Mouse (Mus musculus): ENCODE data around the gene Acap3. TPM values are rescaled to one million over a fixed set of nuclear protein-coding genes. Genes with fewer than 3 reads are reported as not detected.

Gene Acap3
- polyA plus RNA-seq, 1 experiment, result 30.6 TPM

GRCm38 (mm10) chr4:155891011-155891471 lies 581 bp upstream of the Acap3 start:
- Histone ChIP-seq H3K4me1 (ENCODE audit: control insufficient read depth, insufficient read depth, low read length) (peaks cover 8% of the 10 kb centered on the region), H3K27ac (ENCODE audit: control insufficient read depth, insufficient read depth, low read depth, low read length, poor library complexity) (peak overlapping the region; percentile 100; the same call in 1 of the 2 replicates), H3K4me3 (replicated peaks; ENCODE audit: control insufficient read depth, low read depth, low read length) (peak overlapping the region; percentile 99)
- no peak for TF ChIP-seq CTCF (IDR thresholded peaks at IDR 0.05; ENCODE audit: control insufficient read depth, insufficient read depth, low read length)
- no peak for TF ChIP-seq POLR2A (IDR thresholded peaks at IDR 0.05; ENCODE audit: borderline replicate concordance, control insufficient read depth, low read depth, low read length)
- WGBS, result under 1% methylated on average over 34 of the region's 34 CpGs

DNA sequence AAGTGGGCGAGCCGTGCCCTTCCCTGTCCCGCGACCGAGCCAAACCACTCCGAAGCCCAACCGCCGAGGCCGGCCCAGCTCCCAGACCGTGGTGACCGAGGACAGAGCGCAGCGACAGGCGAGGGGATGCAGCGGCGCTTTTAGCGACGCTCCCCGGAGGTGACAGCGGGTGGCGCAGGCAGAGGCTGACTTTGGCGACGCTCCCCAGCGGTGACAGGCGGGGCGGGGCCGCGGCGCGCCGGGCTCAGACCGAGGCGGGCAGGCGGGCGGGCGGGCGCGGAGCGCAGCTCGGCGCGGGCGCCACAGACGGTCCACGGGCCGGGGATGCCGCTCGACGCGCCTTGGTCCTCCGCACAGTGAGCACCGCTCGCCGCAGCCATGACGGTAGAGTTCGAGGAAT lies 395 bp downstream of the Acap3 start:
- H3K4me1 ChIP-seq (ENCODE audit: control insufficient read depth, insufficient read depth, low read length), result peaks cover 4% of the 10 kb centered on the region
- TF ChIP-seq POLR2A (IDR thresholded peaks at IDR 0.05; ENCODE audit: borderline replicate concordance, control insufficient read depth, low read depth, low read length) (peak; percentile 46; the same call in 1 of the 2 replicates), CTCF (IDR thresholded peaks at IDR 0.05; ENCODE audit: control insufficient read depth, insufficient read depth, low read length) (no peak)
- under 1% methylated on average over 56 of the region's 56 CpGs for WGBS

GRCm38 (mm10) chr4:155892438-155893211 lies 1.0 kb downstream of the Acap3 start:
- TF ChIP-seq POLR2A (IDR thresholded peaks at IDR 0.05; ENCODE audit: borderline replicate concordance, control insufficient read depth, low read depth, low read length) (no peak), CTCF (IDR thresholded peaks at IDR 0.05; ENCODE audit: control insufficient read depth, insufficient read depth, low read length) (no peak)
- 2% methylated on average over 37 of the region's 37 CpGs for WGBS
- H3K4me1 ChIP-seq (ENCODE audit: control insufficient read depth, insufficient read depth, low read length), result peaks cover 4% of the 10 kb centered on the region
- peak overlapping the region; percentile 99 for H3K4me3 ChIP-seq (replicated peaks; ENCODE audit: control insufficient read depth, low read depth, low read length)
- peak overlapping the region; percentile 100 for H3K27ac ChIP-seq (ENCODE audit: control insufficient read depth, insufficient read depth, low read depth, low read length, poor library complexity)

More for the DNA sequence above, 395 bp downstream of the Acap3 start:
- peak overlapping the region; percentile 100 for H3K27ac ChIP-seq (ENCODE audit: control insufficient read depth, insufficient read depth, low read depth, low read length, poor library complexity)
- H3K4me3 ChIP-seq (replicated peaks; ENCODE audit: control insufficient read depth, low read depth, low read length), result peak overlapping the region; percentile 99

DNA sequence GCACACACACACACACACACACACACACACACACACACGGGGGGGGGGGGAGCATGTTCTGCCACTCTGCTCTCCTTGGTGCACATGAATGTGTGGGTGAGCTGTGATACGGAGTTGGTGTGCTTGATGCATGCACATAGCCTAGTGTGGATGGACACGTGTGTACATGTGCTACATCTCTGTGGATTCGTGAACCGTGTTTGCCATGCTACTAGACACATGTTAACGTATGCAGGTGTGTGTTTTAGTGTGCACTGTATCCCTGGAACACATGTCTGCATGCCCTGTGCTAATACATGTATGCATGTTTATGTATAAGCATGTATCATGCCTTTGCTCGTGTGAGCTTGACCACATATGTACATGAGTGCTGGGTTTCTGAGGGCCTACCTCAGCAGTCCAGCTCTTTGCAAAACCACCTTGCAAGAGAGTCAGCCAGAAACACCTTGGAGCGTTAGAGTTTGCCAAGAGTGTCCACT lies 1.6 kb downstream of the Acap3 start:
- H3K4me3 ChIP-seq (replicated peaks; ENCODE audit: control insufficient read depth, low read depth, low read length), result peak overlapping the region; percentile 99
- H3K4me1 ChIP-seq (ENCODE audit: control insufficient read depth, insufficient read depth, low read length), result peaks cover 4% of the 10 kb centered on the region
- 59% methylated on average over 8 of the region's 8 CpGs for WGBS

GRCm38 (mm10) chr4:155894311-155894881 lies 2.8 kb downstream of the Acap3 start:
- peak overlapping the region; percentile 55 for H3K4me3 ChIP-seq (replicated peaks; ENCODE audit: control insufficient read depth, low read depth, low read length)
- TF ChIP-seq CTCF (IDR thresholded peaks at IDR 0.05; ENCODE audit: control insufficient read depth, insufficient read depth, low read length) (no peak), POLR2A (IDR thresholded peaks at IDR 0.05; ENCODE audit: borderline replicate concordance, control insufficient read depth, low read depth, low read length) (no peak)
- peak overlapping the region; percentile 48 for H3K27ac ChIP-seq (ENCODE audit: control insufficient read depth, insufficient read depth, low read depth, low read length, poor library complexity)
- peaks cover 4% of the 10 kb centered on the region for H3K4me1 ChIP-seq (ENCODE audit: control insufficient read depth, insufficient read depth, low read length)
- WGBS, result 16% methylated on average over 8 of the region's 8 CpGs

More for the DNA sequence above, 1.6 kb downstream of the Acap3 start:
- TF ChIP-seq POLR2A (IDR thresholded peaks at IDR 0.05; ENCODE audit: borderline replicate concordance, control insufficient read depth, low read depth, low read length) (no peak), CTCF (IDR thresholded peaks at IDR 0.05; ENCODE audit: control insufficient read depth, insufficient read depth, low read length) (no peak)
- no peak overlapping the region for H3K27ac ChIP-seq (ENCODE audit: control insufficient read depth, insufficient read depth, low read depth, low read length, poor library complexity)

GRCm38 (mm10) chr4:155895216-155895615 lies 3.6 kb downstream of the Acap3 start:
- TF ChIP-seq POLR2A (IDR thresholded peaks at IDR 0.05; ENCODE audit: borderline replicate concordance, control insufficient read depth, low read depth, low read length) (no peak), CTCF (IDR thresholded peaks at IDR 0.05; ENCODE audit: control insufficient read depth, insufficient read depth, low read length) (no peak)
- WGBS, result 88% methylated on average over 6 of the region's 6 CpGs
- Histone ChIP-seq H3K27ac (ENCODE audit: control insufficient read depth, insufficient read depth, low read depth, low read length, poor library complexity) (no peak overlapping the region), H3K4me1 (ENCODE audit: control insufficient read depth, insufficient read depth, low read length) (peaks cover 4% of the 10 kb centered on the region), H3K4me3 (replicated peaks; ENCODE audit: control insufficient read depth, low read depth, low read length) (no peak overlapping the region)

GRCm38 (mm10) chr4:155895826-155896225 lies 4.2 kb downstream of the Acap3 start:
- peaks cover 4% of the 10 kb centered on the region for H3K4me1 ChIP-seq (ENCODE audit: control insufficient read depth, insufficient read depth, low read length)
- WGBS, result 78% methylated on average over 4 of the region's 4 CpGs
- TF ChIP-seq CTCF (IDR thresholded peaks at IDR 0.05; ENCODE audit: control insufficient read depth, insufficient read depth, low read length) (no peak), POLR2A (IDR thresholded peaks at IDR 0.05; ENCODE audit: borderline replicate concordance, control insufficient read depth, low read depth, low read length) (no peak)
- no peak overlapping the region for H3K4me3 ChIP-seq (replicated peaks; ENCODE audit: control insufficient read depth, low read depth, low read length)
- H3K27ac ChIP-seq (ENCODE audit: control insufficient read depth, insufficient read depth, low read depth, low read length, poor library complexity), result no peak overlapping the region

DNA sequence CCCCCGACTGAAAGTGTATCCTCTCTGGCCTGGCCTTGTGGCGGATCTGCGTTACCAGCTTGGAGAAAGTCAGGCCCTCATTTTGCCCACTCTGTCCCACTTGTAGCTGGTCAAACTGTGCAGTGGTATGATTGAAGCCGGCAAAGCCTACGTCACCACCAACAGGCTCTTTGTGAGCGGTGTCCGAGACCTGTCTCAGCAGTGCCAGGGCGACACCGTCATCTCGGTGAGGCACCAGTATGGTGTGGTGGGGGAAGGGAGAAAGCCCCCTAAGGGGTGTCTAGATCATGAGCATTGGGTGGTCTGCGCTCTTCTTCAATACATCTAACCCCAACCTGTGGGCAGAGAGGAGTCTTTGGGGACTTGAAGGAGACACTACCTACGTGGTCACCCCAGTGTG lies 4.8 kb downstream of the Acap3 start:
- WGBS, result 97% methylated on average over 12 of the region's 12 CpGs
- TF ChIP-seq CTCF (IDR thresholded peaks at IDR 0.05; ENCODE audit: control insufficient read depth, insufficient read depth, low read length) (no peak), POLR2A (IDR thresholded peaks at IDR 0.05; ENCODE audit: borderline replicate concordance, control insufficient read depth, low read depth, low read length) (no peak)
- peaks cover 4% of the 10 kb centered on the region for H3K4me1 ChIP-seq (ENCODE audit: control insufficient read depth, insufficient read depth, low read length)
- no peak overlapping the region for H3K27ac ChIP-seq (ENCODE audit: control insufficient read depth, insufficient read depth, low read depth, low read length, poor library complexity)
- H3K4me3 ChIP-seq (replicated peaks; ENCODE audit: control insufficient read depth, low read depth, low read length), result no peak overlapping the region

All from bone marrow, adult 2 months (tissue).